ENCODE assay signal across 8 mouse cellular contexts in the genomic region with DNA sequence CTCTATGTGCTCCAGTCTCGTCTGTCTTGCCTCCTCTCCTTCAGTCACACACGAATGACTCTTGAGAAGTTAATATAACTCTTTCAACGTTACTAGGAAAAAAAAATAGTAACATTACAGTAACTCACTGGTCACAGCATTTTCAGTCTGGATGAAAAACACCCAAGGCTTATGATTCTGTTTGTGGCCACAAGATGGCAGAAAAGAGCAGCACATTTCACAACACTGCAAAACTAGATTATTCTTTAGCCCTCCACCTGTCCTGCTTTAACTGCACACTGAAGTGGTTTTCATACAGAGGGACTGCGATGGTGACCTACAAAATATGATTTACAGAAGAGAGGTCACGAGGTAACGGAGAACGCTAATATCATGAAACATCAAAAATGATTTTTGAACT. TPM values are rescaled to one million over a fixed set of nuclear protein-coding genes. Genes with fewer than 3 reads are reported as not detected.
DNase-seq lines count a peak whose midpoint lies in the region.

No protein-coding gene starts in this region.

- DNase-seq in right cerebral cortex, adult 18-20 months, result peak; percentile 75
- no peak for DNase-seq in right cerebral cortex, postnatal 4 days
- peak; percentile 72 to 80 for DNase-seq in cerebellum, postnatal 14 days
- DNase-seq in frontal cortex, postnatal 36 days (ENCODE audit: low spot score in 2 of 2), result peak; percentile 49 to 83
- peak; percentile 90 for DNase-seq in induced T-regulatory cell, adult 2 months (ENCODE audit: low read depth)
- DNase-seq in left cerebral cortex, postnatal 4 days, result peak; percentile 49
- DNase-seq in midbrain, embryonic 10.5 days (ENCODE audit: low spot score), result peak; percentile 41
- peak; percentile 40 to 61 for DNase-seq in spleen, postnatal 14 days (ENCODE audit: low spot score in 2 of 2)

- no peaks in the 10 kb centered on the region for H3K27me3 ChIP-seq in midbrain, embryonic 10.5 days (ENCODE audit: low read depth, poor library complexity, severe bottlenecking)

- peak overlapping the region; percentile 57 for H3K4me3 ChIP-seq in midbrain, embryonic 10.5 days

- H3K27ac ChIP-seq in midbrain, embryonic 10.5 days (replicated peaks), result peak overlapping the region; percentile 92

- 2% methylated on average over 7 of the region's 7 CpGs for WGBS in midbrain, embryonic 10.5 days

- H3K4me1 ChIP-seq in midbrain, embryonic 10.5 days, result peaks cover 28% of the 10 kb centered on the region

- no peaks in the 10 kb centered on the region for H3K9me3 ChIP-seq in midbrain, embryonic 10.5 days (replicated peaks)

- intact Hi-C loops in left cerebral cortex, postnatal 4 days (cut with DNase I), result loop anchor here (5.0 kb wide), 1 partner anchor 1698 kb away; no protein-coding TSS in a partner anchor

- no peaks in the 10 kb centered on the region for H3K36me3 ChIP-seq in midbrain, embryonic 10.5 days

RNA-seq across cellular contexts. Expression of gene Hist1h2bl, which starts 1.2 kb away (rescaled TPM):
- total RNA-seq in left cerebral cortex, postnatal 4 days (2021), result 100 to 1,000 TPM; 112 to 115 TPM
- polyA plus RNA-seq in midbrain, embryonic 10.5 days (2016; fragmentation: Nextera tagmentation; extraction: Ambion mirVana), result 1.4 and 3.4 TPM in 2 replicates

RNA-seq across cellular contexts. Expression of gene Hist1h2ai, which starts 1.5 kb away (rescaled TPM):
- total RNA-seq in left cerebral cortex, postnatal 4 days (2021), result 100 to 1,000 TPM; 129 to 178 TPM
- 12.2 and 21.8 TPM in 2 replicates for polyA plus RNA-seq in midbrain, embryonic 10.5 days (2016; fragmentation: Nextera tagmentation; extraction: Ambion mirVana)

RNA-seq across cellular contexts. Expression of gene Hist1h3h, which starts 2.7 kb away (rescaled TPM):
- 100 to 1,000 TPM; 159 to 180 TPM for total RNA-seq in left cerebral cortex, postnatal 4 days (2021)
- 8.9 and 11.3 TPM in 2 replicates for polyA plus RNA-seq in midbrain, embryonic 10.5 days (2016; fragmentation: Nextera tagmentation; extraction: Ambion mirVana)

RNA-seq across cellular contexts. Expression of gene Hist1h2bm, which starts 7.1 kb away (rescaled TPM):
- 10 to 100 TPM; 34.8 to 37.4 TPM for total RNA-seq in left cerebral cortex, postnatal 4 days (2021)
- 5.2 and 7.5 TPM in 2 replicates for polyA plus RNA-seq in midbrain, embryonic 10.5 days (2016; fragmentation: Nextera tagmentation; extraction: Ambion mirVana)

RNA-seq across cellular contexts. Expression of gene Olfr1359, which starts 16.8 kb away (rescaled TPM):
- not detected for total RNA-seq in left cerebral cortex, postnatal 4 days (2021)
- not detected in 2 replicates for polyA plus RNA-seq in midbrain, embryonic 10.5 days (2016; fragmentation: Nextera tagmentation; extraction: Ambion mirVana)
